In the genomic region with DNA sequence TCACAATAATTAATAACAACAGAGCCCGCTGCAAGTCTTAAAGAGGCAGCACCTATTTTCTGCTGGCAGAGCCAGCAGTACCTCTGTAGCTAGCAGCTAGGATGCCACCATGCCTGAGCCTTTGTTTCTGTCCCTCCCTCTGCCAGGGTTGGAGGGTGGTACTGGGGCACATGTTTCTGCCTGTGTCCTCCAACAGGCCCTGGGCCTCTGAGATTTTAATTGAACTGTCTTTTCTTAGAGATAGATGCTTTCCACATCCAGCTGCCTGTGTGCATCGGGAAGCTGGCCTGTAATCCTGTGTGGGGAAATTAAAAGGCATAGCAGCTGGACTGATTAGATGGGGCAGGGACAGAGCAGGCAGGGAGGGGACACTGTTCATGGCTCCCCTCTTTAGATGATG, we compare ENCODE assay signal across 9 mouse cellular contexts. TPM values are rescaled to one million over a fixed set of nuclear protein-coding genes. Genes with fewer than 3 reads are reported as not detected.
DNase-seq lines count a peak whose midpoint lies in the region; ATAC-seq lines count a peak whose summit lies in the region.
"Had no signal": no experiment of that assay in that cellular context is flagged by ENCODE, and none has a peak within 500 bp of the region (broad histone marks: within the 10 kb centered on the region; RNA-seq: fewer than 3 reads in every experiment).

No protein-coding gene starts in this region.

- DNase-seq in heart, postnatal 25 days (ENCODE audit: low spot score), result no peak
- DNase-seq in midbrain, embryonic 14.5 days, result peak; percentile 29
- no peak for DNase-seq in cerebellum, adult 18-20 months
- no peak for DNase-seq in gastrocnemius, postnatal 36 days
- no peak for DNase-seq in kidney, postnatal 4 days

- H3K36me3 ChIP-seq in heart, embryonic 14.5 days (ENCODE audit: control insufficient read depth, insufficient read depth, low read length), result peaks cover 33% of the 10 kb centered on the region
- H3K36me3 ChIP-seq in embryonic facial prominence, embryonic 12.5 days, result peaks cover 29% of the 10 kb centered on the region
- H3K36me3 ChIP-seq in hindbrain, embryonic 12.5 days, result peaks cover 29% of the 10 kb centered on the region
- H3K36me3 ChIP-seq in midbrain, embryonic 14.5 days (ENCODE audit: control insufficient read depth, insufficient read depth, low read length), result peaks cover 26% of the 10 kb centered on the region

- 64% methylated on average over 2 of the region's 2 CpGs for WGBS in heart, embryonic 14.5 days
- 44% methylated on average over 2 of the region's 2 CpGs for WGBS in embryonic facial prominence, embryonic 12.5 days
- WGBS in hindbrain, embryonic 12.5 days, result 58% methylated on average over 2 of the region's 2 CpGs
- WGBS in midbrain, embryonic 14.5 days, result 52% methylated on average over 2 of the region's 2 CpGs

- peaks cover 46 to 78% of the 10 kb centered on the region in 2 experiments for H3K4me1 ChIP-seq in heart, embryonic 14.5 days (ENCODE audit: control insufficient read depth in 2 of 2, insufficient read depth in 2 of 2, low read length in 2 of 2)
- H3K4me1 ChIP-seq in embryonic facial prominence, embryonic 12.5 days, result peaks cover 62% of the 10 kb centered on the region
- H3K4me1 ChIP-seq in hindbrain, embryonic 12.5 days, result peaks cover 81% of the 10 kb centered on the region
- H3K4me1 ChIP-seq in midbrain, embryonic 14.5 days (ENCODE audit: control insufficient read depth, insufficient read depth, low read length), result peaks cover 73% of the 10 kb centered on the region

- peak overlapping the region; percentile 12; the same call in 1 of the 2 replicates for H3K9ac ChIP-seq in heart, embryonic 14.5 days (ENCODE audit: low read length)
- H3K9ac ChIP-seq in embryonic facial prominence, embryonic 12.5 days, result no peak overlapping the region
- peak overlapping the region; percentile 25; the same call in 1 of the 2 replicates for H3K9ac ChIP-seq in hindbrain, embryonic 12.5 days
- peak overlapping the region; percentile 56; the same call in 1 of the 2 replicates for H3K9ac ChIP-seq in midbrain, embryonic 14.5 days (replicated peaks; ENCODE audit: low read length)

- H3K9me3 ChIP-seq in heart, embryonic 14.5 days (ENCODE audit: control insufficient read depth, low read length), result no peaks in the 10 kb centered on the region
- no peaks in the 10 kb centered on the region for H3K9me3 ChIP-seq in embryonic facial prominence, embryonic 12.5 days
- no peaks in the 10 kb centered on the region for H3K9me3 ChIP-seq in hindbrain, embryonic 12.5 days (replicated peaks)
- H3K9me3 ChIP-seq in midbrain, embryonic 14.5 days (ENCODE audit: control insufficient read depth, low read length), result no peaks in the 10 kb centered on the region

- no peak overlapping the region for H3K4me2 ChIP-seq in heart, embryonic 14.5 days (ENCODE audit: low read length)
- peak overlapping the region; percentile 17; the same call in 1 of the 2 replicates for H3K4me2 ChIP-seq in embryonic facial prominence, embryonic 12.5 days (replicated peaks)
- no peak overlapping the region for H3K4me2 ChIP-seq in hindbrain, embryonic 12.5 days (replicated peaks)
- peak overlapping the region; percentile 29 for H3K4me2 ChIP-seq in midbrain, embryonic 14.5 days (ENCODE audit: low read length)

- no peaks in the 10 kb centered on the region for H3K27me3 ChIP-seq in heart, embryonic 14.5 days (ENCODE audit: control insufficient read depth, insufficient read depth, low read length)
- H3K27me3 ChIP-seq in embryonic facial prominence, embryonic 12.5 days, result no peaks in the 10 kb centered on the region
- H3K27me3 ChIP-seq in hindbrain, embryonic 12.5 days, result no peaks in the 10 kb centered on the region
- no peaks in the 10 kb centered on the region for H3K27me3 ChIP-seq in midbrain, embryonic 14.5 days (ENCODE audit: control insufficient read depth, insufficient read depth, low read length)
- H3K27me3 ChIP-seq: Patski had no signal

- no peak for ATAC-seq in heart, embryonic 14.5 days (ENCODE audit: insufficient number of reproducible peaks, insufficient read depth, low FRiP score, low read depth)
- no peak for ATAC-seq in embryonic facial prominence, embryonic 12.5 days (ENCODE audit: insufficient number of reproducible peaks, insufficient read depth, low FRiP score, low TSS enrichment)
- ATAC-seq in hindbrain, embryonic 12.5 days (ENCODE audit: low FRiP score), result no peak
- ATAC-seq in midbrain, embryonic 14.5 days (ENCODE audit: low FRiP score, low TSS enrichment), result no peak

- no peak overlapping the region for H3K4me3 ChIP-seq in heart, embryonic 14.5 days (ENCODE audit: control insufficient read depth in 1 of 2, insufficient read depth in 1 of 2, low read depth in 1 of 2, low read length in 2 of 2)
- no peak overlapping the region for H3K4me3 ChIP-seq in embryonic facial prominence, embryonic 12.5 days
- H3K4me3 ChIP-seq in hindbrain, embryonic 12.5 days, result no peak overlapping the region
- H3K4me3 ChIP-seq in midbrain, embryonic 14.5 days (replicated peaks; ENCODE audit: low read depth, low read length), result no peak overlapping the region

- intact Hi-C loops in heart, postnatal 25 days (cut with DNase I), result no loop called here
- intact Hi-C loops in gastrocnemius, postnatal 36 days (cut with DNase I), result no loop called here

- peak overlapping the region in 1 of 2 experiments; percentile 58; a peak in 2 of 4 replicates for H3K27ac ChIP-seq in heart, embryonic 14.5 days (replicated peaks in 1 of 2; ENCODE audit: control insufficient read depth in 1 of 2, insufficient read depth in 1 of 2, low read depth in 2 of 2, low read length in 2 of 2)
- H3K27ac ChIP-seq in embryonic facial prominence, embryonic 12.5 days, result 0 out of 2 replicates have a peak overlapping the region, but pooled peaks have one; percentile 4
- H3K27ac ChIP-seq in hindbrain, embryonic 12.5 days, result peak overlapping the region; percentile 90
- H3K27ac ChIP-seq in midbrain, embryonic 14.5 days (replicated peaks; ENCODE audit: low read depth, low read length), result peak overlapping the region; percentile 85

RNA-seq across cellular contexts. Expression of gene Srebf1, which starts 39.6 kb away (rescaled TPM):
- polyA plus RNA-seq in heart, embryonic 14.5 days (2014; fragmentation: Nextera tagmentation; extraction: Ambion mirVana), result 37.9 and 45.3 TPM in 2 replicates
- 10 to 100 TPM; 30.7 to 38.3 TPM for total RNA-seq in heart, postnatal 25 days (2021)
- 54.8 and 56.6 TPM in 2 replicates for polyA plus RNA-seq in embryonic facial prominence, embryonic 12.5 days (2016; fragmentation: Nextera tagmentation; extraction: Ambion mirVana)
- polyA plus RNA-seq in hindbrain, embryonic 12.5 days (2016; fragmentation: Nextera tagmentation; extraction: Ambion mirVana), result 49.2 and 51.9 TPM in 2 replicates
- polyA plus RNA-seq in midbrain, embryonic 14.5 days (2014; fragmentation: Nextera tagmentation; extraction: Ambion mirVana), result 34.5 and 35.2 TPM in 2 replicates
- 10 to 100 TPM; 18.4 to 21.0 TPM for total RNA-seq in gastrocnemius, postnatal 36 days (2021)

Comparison
In these comparisons a context has a peak if more than half of its experiments do, and no peak if none do; other contexts are left out.
1. H3K4me2 ChIP-seq: peak in embryonic facial prominence, embryonic 12.5 days (single experiment) and midbrain, embryonic 14.5 days (single experiment); none in heart, embryonic 14.5 days (single experiment) and hindbrain, embryonic 12.5 days (single experiment).